Mouse (Mus musculus) lung, embryonic 14.5 days (tissue): ENCODE measurements at regions not wholly inside any gene's neighbourhood (a gene's known extent, or its start where the extent isn't known, plus 50 kb on each side); places are given as distances from the start of the nearest gene placed in this dataset.

Experiments
- ATAC-seq: fragments of 200-750 bp; cut with Nextera tagmentation; 2 replicates; pipeline ENCODE4 v1.8.0; 2017; ENCODE audit warnings: mild to moderate bottlenecking, moderate TSS enrichment, moderate library complexity; ENCODE audit not compliant: insufficient read depth
- DNase-seq: peaks from one replicate; pipeline ENCODE4 v3.0.0-alpha.2; 2015
- H3K27ac ChIP-seq: fragments of 300-500 bp; sonication (generic); 2 replicates; pipeline ENCODE4 v1.5.1; 2014; ENCODE audit warnings: low read depth, mild to moderate bottlenecking, moderate library complexity
- H3K27me3 ChIP-seq: fragments of 300-500 bp; sonication (generic); 2 replicates; pipeline ENCODE4 v1.6.1; 2014; ENCODE audit warnings: low read length, control low read depth; ENCODE audit not compliant: insufficient read depth
- H3K36me3 ChIP-seq: fragments of 300-500 bp; sonication (generic); 2 replicates; pipeline ENCODE4 v1.6.1; 2014; ENCODE audit warnings: control low read depth; ENCODE audit not compliant: insufficient read depth
- H3K4me1 ChIP-seq: fragments of 300-500 bp; sonication (generic); 2 replicates; pipeline ENCODE4 v1.6.1; 2014; ENCODE audit warnings: antibody characterized with exemption, control low read depth; ENCODE audit not compliant: insufficient read depth
- H3K4me2 ChIP-seq: fragments of 300-500 bp; sonication (generic); 2 replicates; pipeline ENCODE4 v1.6.1; 2014; ENCODE audit warnings: mild to moderate bottlenecking
- H3K4me3 ChIP-seq: fragments of 300-500 bp; sonication (generic); 2 replicates; pipeline ENCODE4 v1.5.1; 2014; ENCODE audit warnings: low read depth, low read length
- H3K9ac ChIP-seq: fragments of 300-500 bp; sonication (generic); 2 replicates; pipeline ENCODE4 v1.6.1; 2014
- H3K9me3 ChIP-seq: fragments of 300-500 bp; sonication (generic); 2 replicates; pipeline ENCODE4 v1.6.1; 2016; ENCODE audit warnings: low read depth, low read length, control low read depth
- CTCF ChIP-seq: IDR thresholded peaks from 2 replicates; pipeline ENCODE4 v1.5.1; 2016; ENCODE audit warnings: antibody characterized with exemption, low read depth
- WGBS: fragments of 180-500 bp; shearing (Covaris S2); extraction: QIAGEN DNeasy Blood & Tissue Kit; methylation state at CpG from one replicate; pipeline ENCODE4 v1.1.7; 2014; 5-methylcytosine and 5-hydroxymethylcytosine counted together

- WGBS, result 63% methylated on average over 4 of the region's 4 CpGs
- DNase-seq (peak; percentile 19), ATAC-seq (no peak)
These were observed 1002.8 kb upstream of the Adgrl2 start for GRCm38 (mm10) chr3:149993199-149993598.

DNA sequence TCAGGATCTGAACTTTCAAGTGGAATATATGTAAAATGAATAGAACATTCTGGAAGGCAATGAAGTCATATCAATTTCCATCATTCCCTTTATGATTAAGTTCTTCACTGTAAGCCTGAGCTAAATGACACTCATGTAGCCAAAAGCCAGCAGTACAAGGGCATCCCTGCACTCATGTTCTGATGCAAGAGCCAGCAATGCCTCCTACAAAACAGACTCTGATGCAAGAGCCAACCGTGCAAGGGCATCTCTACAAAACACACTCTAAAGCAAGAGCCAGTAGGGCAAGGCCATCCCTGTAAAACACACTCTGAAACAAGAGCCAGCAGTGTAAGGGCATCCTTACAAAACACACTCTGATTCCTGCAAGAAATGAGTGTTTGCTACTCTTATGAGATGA, 997.4 kb upstream of the Adgrl2 start:
- Histone ChIP-seq H3K4me3 (no peak overlapping the region), H3K9me3 (no peaks in the 10 kb centered on the region), H3K36me3 (no peaks in the 10 kb centered on the region), H3K27me3 (no peaks in the 10 kb centered on the region), H3K27ac (no peak overlapping the region), H3K9ac (no peak overlapping the region), H3K4me1 (no peaks in the 10 kb centered on the region), H3K4me2 (no peak overlapping the region)
- WGBS, result 80% methylated on average over 1 of the region's 1 CpGs
- DNase-seq (no peak), ATAC-seq (no peak)
- TF ChIP-seq CTCF, result no peak

More at GRCm38 (mm10) chr3:149993199-149993598, 1002.8 kb upstream of the Adgrl2 start:
- no peak overlapping the region for H3K4me3 ChIP-seq
- no peaks in the 10 kb centered on the region for H3K9me3 ChIP-seq
- H3K9ac ChIP-seq, result no peak overlapping the region
- H3K36me3 ChIP-seq, result no peaks in the 10 kb centered on the region
- TF ChIP-seq CTCF, result no peak
- H3K27ac ChIP-seq, result no peak overlapping the region
- H3K4me2 ChIP-seq, result no peak overlapping the region
- H3K27me3 ChIP-seq, result no peaks in the 10 kb centered on the region
- no peaks in the 10 kb centered on the region for H3K4me1 ChIP-seq

- Histone ChIP-seq H3K4me3 (no peak overlapping the region), H3K9me3 (no peaks in the 10 kb centered on the region), H3K27ac (no peak overlapping the region), H3K9ac (no peak overlapping the region), H3K27me3 (no peaks in the 10 kb centered on the region), H3K4me1 (no peaks in the 10 kb centered on the region), H3K4me2 (no peak overlapping the region), H3K36me3 (no peaks in the 10 kb centered on the region)
- ATAC-seq, result no peak
- WGBS, result 27% methylated on average over 2 of the region's 2 CpGs
- TF ChIP-seq CTCF, result no peak
- DNase-seq, result no peak
These were observed 966.6 kb upstream of the Adgrl2 start for GRCm38 (mm10) chr3:149956993-149957392.

GRCm38 (mm10) chr3:149936197-149936596, 945.8 kb upstream of the Adgrl2 start:
- 76% methylated on average over 9 of the region's 9 CpGs for WGBS
- H3K27me3 ChIP-seq, result no peaks in the 10 kb centered on the region
- no peak overlapping the region for H3K4me2 ChIP-seq
- no peak overlapping the region for H3K27ac ChIP-seq
- no peaks in the 10 kb centered on the region for H3K4me1 ChIP-seq
- H3K9me3 ChIP-seq, result no peaks in the 10 kb centered on the region
- DNase-seq, result no peak
- no peak for TF ChIP-seq CTCF
- H3K4me3 ChIP-seq, result no peak overlapping the region
- no peaks in the 10 kb centered on the region for H3K36me3 ChIP-seq
- H3K9ac ChIP-seq, result no peak overlapping the region
- no peak for ATAC-seq

GRCm38 (mm10) chr3:149934832-149935231, 944.5 kb upstream of the Adgrl2 start:
- 76% methylated on average over 4 of the region's 4 CpGs for WGBS
- no peak overlapping the region for H3K4me2 ChIP-seq
- TF ChIP-seq CTCF, result no peak
- no peak overlapping the region for H3K4me3 ChIP-seq
- H3K27me3 ChIP-seq, result no peaks in the 10 kb centered on the region
- no peak overlapping the region for H3K9ac ChIP-seq
- H3K36me3 ChIP-seq, result no peaks in the 10 kb centered on the region
- no peak for DNase-seq
- no peaks in the 10 kb centered on the region for H3K9me3 ChIP-seq
- H3K27ac ChIP-seq, result no peak overlapping the region
- ATAC-seq, result no peak
- H3K4me1 ChIP-seq, result no peaks in the 10 kb centered on the region

- no peak for TF ChIP-seq CTCF
- Histone ChIP-seq H3K9me3 (no peaks in the 10 kb centered on the region), H3K27ac (no peak overlapping the region), H3K4me2 (no peak overlapping the region), H3K4me3 (no peak overlapping the region), H3K4me1 (no peaks in the 10 kb centered on the region), H3K9ac (no peak overlapping the region), H3K27me3 (no peaks in the 10 kb centered on the region), H3K36me3 (no peaks in the 10 kb centered on the region)
- WGBS, result 66% methylated on average over 10 of the region's 10 CpGs
- ATAC-seq (no peak), DNase-seq (no peak)
These were observed 938.4 kb upstream of the Adgrl2 start for GRCm38 (mm10) chr3:149928456-149929360.

DNA sequence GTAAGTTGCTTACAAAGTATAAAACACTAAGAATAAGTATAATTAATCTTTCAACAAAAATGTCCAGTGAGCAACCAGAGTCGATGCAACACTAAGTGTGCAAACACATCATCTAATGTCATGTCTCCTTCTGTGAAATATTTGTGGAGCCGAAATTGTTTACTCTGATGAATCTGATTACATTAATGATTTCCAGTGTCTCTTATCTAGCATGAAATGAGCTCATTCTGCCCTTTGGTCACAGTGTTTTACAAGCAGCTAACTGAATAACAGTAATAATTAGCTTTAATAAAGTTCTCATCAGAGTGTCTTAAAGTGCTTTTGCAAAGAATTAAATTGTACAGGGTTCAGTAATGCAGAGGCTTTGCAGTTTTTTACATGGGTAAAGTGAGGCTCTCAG, 929.9 kb upstream of the Adgrl2 start:
- DNase-seq, result peak; percentile 15
- H3K4me2 ChIP-seq, result no peak overlapping the region
- no peak overlapping the region for H3K9ac ChIP-seq
- no peak for TF ChIP-seq CTCF
- no peaks in the 10 kb centered on the region for H3K36me3 ChIP-seq
- no peak overlapping the region for H3K27ac ChIP-seq
- 35% methylated on average over 2 of the region's 2 CpGs for WGBS
- H3K4me1 ChIP-seq, result no peaks in the 10 kb centered on the region
- no peak overlapping the region for H3K4me3 ChIP-seq
- ATAC-seq, result no peak
- no peaks in the 10 kb centered on the region for H3K9me3 ChIP-seq
- no peaks in the 10 kb centered on the region for H3K27me3 ChIP-seq
